Comparison of ENCODE assay signal across 34 mouse cellular contexts in the genomic region with DNA sequence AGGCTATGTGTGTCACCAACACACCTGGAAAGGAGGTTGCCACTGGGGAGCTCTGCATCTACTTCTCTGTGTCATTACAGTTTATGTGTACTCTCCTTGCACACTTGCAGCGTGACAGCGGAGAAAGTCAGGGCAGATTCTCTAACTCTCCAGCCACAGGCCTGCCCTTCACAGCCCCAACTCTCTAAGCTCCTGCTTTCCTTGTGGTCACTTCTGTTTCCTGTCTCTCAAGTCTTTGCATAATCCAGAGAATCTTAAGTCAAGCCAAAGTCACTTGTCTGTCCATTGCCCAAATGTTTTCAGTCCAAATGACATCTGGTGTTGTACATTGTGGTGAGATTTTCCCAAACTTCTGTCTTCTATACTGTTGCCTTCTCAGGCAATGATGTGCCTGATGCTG. TPM values are rescaled to one million over a fixed set of nuclear protein-coding genes. Genes with fewer than 3 reads are reported as not detected.
DNase-seq lines count a peak whose midpoint lies in the region; ATAC-seq and TF ChIP-seq lines count a peak whose summit lies in the region.
"Had no signal": no experiment of that assay in that cellular context is flagged by ENCODE, and none has a peak within 500 bp of the region (broad histone marks: within the 10 kb centered on the region; RNA-seq: fewer than 3 reads in every experiment).

No protein-coding gene starts in this region.

- no peak for TF ChIP-seq EP300 in MEL (IDR thresholded peaks at IDR 0.05; ENCODE audit: low read depth in 1 of 2, low read length in 2 of 2)

- H3K36me3 ChIP-seq in midbrain, embryonic 11.5 days (ENCODE audit: control insufficient read depth, insufficient read depth, low read length) = peaks cover 31% of the 10 kb centered on the region
- H3K36me3 ChIP-seq in midbrain, embryonic 14.5 days (ENCODE audit: control insufficient read depth, insufficient read depth, low read length) = peaks cover 97% of the 10 kb centered on the region
- peaks cover 5 to 21% of the 10 kb centered on the region in 2 experiments for H3K36me3 ChIP-seq in MEL (ENCODE audit: control insufficient read depth in 1 of 2, insufficient read depth in 2 of 2, low read length in 2 of 2)

- 94% methylated on average over 2 of the region's 2 CpGs for WGBS in midbrain, embryonic 11.5 days
- WGBS in midbrain, embryonic 14.5 days = 98% methylated on average over 2 of the region's 2 CpGs

- no peak overlapping the region for H3K9ac ChIP-seq in midbrain, embryonic 11.5 days (ENCODE audit: low read length)
- H3K9ac ChIP-seq in midbrain, embryonic 14.5 days (replicated peaks; ENCODE audit: low read length) = no peak overlapping the region
- H3K9ac ChIP-seq in MEL (ENCODE audit: control insufficient read depth, low read depth, low read length, poor library complexity, severe bottlenecking) = no peak overlapping the region
- H3K9ac ChIP-seq: embryonic facial prominence, embryonic 13.5 days; forebrain, embryonic 13.5 days; forebrain, postnatal 0 days; heart, embryonic 13.5 days; hindbrain, embryonic 14.5 days had no signal

- H3K4me1 ChIP-seq in midbrain, embryonic 11.5 days (ENCODE audit: control insufficient read depth, insufficient read depth, low read length) = no peaks in the 10 kb centered on the region
- no peaks in the 10 kb centered on the region for H3K4me1 ChIP-seq in midbrain, embryonic 14.5 days (ENCODE audit: control insufficient read depth, insufficient read depth, low read length)
- H3K4me1 ChIP-seq in MEL (ENCODE audit: control insufficient read depth in 1 of 2, insufficient read depth in 2 of 2, low read length in 2 of 2) = peaks cover 12 to 14% of the 10 kb centered on the region in 2 experiments
- H3K4me1 ChIP-seq: embryonic facial prominence, embryonic 10.5 days; embryonic facial prominence, embryonic 13.5 days; forebrain, embryonic 10.5 days; forebrain, embryonic 13.5 days; heart, embryonic 10.5 days; heart, embryonic 13.5 days had no signal

- no peaks in the 10 kb centered on the region; the same call in 1 of the 2 replicates for H3K79me2 ChIP-seq in MEL (ENCODE audit: control insufficient read depth, insufficient read depth, low read length, poor library complexity)

- TF ChIP-seq POLR2A in MEL (IDR thresholded peaks at IDR 0.05; ENCODE audit: control insufficient read depth in 1 of 2, insufficient read depth in 1 of 2, low read depth in 1 of 2, low read length in 2 of 2, poor library complexity in 1 of 2) = no peak

- DNase-seq in midbrain, embryonic 11.5 days (ENCODE audit: low spot score, missing footprints) = peak; percentile 65
- DNase-seq in midbrain, embryonic 14.5 days = no peak
- no peak for DNase-seq in MEL (ENCODE audit: low read depth, low spot score)
- no peak for DNase-seq in kidney, postnatal 4 days
- DNase-seq in cerebellum, adult 9-10 months = no peak
- DNase-seq: adrenal gland, adult 8-10 months; adrenal gland, postnatal 25 days; cerebellum, adult 18-20 months; cerebellum, adult 9-11 months; cerebellum, postnatal 25 days; embryo, embryonic 11 days; forebrain, postnatal 0 days; gastrocnemius, adult 2 months; gastrocnemius, postnatal 25 days; heart, adult 2 months; heart, postnatal 14 days; heart, postnatal 4 days had no signal

- H3K4me2 ChIP-seq in midbrain, embryonic 11.5 days = no peak overlapping the region
- no peak overlapping the region for H3K4me2 ChIP-seq in midbrain, embryonic 14.5 days (ENCODE audit: low read length)
- H3K4me2 ChIP-seq: embryonic facial prominence, embryonic 13.5 days; forebrain, embryonic 13.5 days; heart, embryonic 13.5 days; hindbrain, embryonic 14.5 days had no signal

- no peak for TF ChIP-seq CTCF in MEL (IDR thresholded peaks at IDR 0.05 in 2 of 3, conservative IDR thresholded peaks at IDR 0.05 in 1 of 3; ENCODE audit: control insufficient read depth in 1 of 3, insufficient read depth in 1 of 3, low read depth in 2 of 3, low read length in 3 of 3, poor library complexity in 1 of 3, severe bottlenecking in 1 of 3)

- H3K27me3 ChIP-seq in midbrain, embryonic 11.5 days (ENCODE audit: control insufficient read depth, insufficient read depth, low read length) = no peaks in the 10 kb centered on the region
- no peaks in the 10 kb centered on the region for H3K27me3 ChIP-seq in midbrain, embryonic 14.5 days (ENCODE audit: control insufficient read depth, insufficient read depth, low read length)
- H3K27me3 ChIP-seq in MEL (ENCODE audit: control insufficient read depth in 1 of 2, insufficient read depth in 2 of 2, low read length in 2 of 2) = no peaks in the 10 kb centered on the region
- H3K27me3 ChIP-seq: embryonic facial prominence, embryonic 13.5 days; forebrain, embryonic 13.5 days; heart, embryonic 13.5 days had no signal

- H3K9me3 ChIP-seq in midbrain, embryonic 11.5 days (ENCODE audit: control insufficient read depth, low read length) = no peaks in the 10 kb centered on the region
- H3K9me3 ChIP-seq in midbrain, embryonic 14.5 days (ENCODE audit: control insufficient read depth, low read length) = no peaks in the 10 kb centered on the region
- H3K9me3 ChIP-seq in MEL (replicated peaks; ENCODE audit: insufficient read depth, low read length) = no peaks in the 10 kb centered on the region
- H3K9me3 ChIP-seq: embryonic facial prominence, embryonic 10.5 days; embryonic facial prominence, embryonic 13.5 days; forebrain, embryonic 10.5 days; forebrain, embryonic 13.5 days; G1E; heart, embryonic 10.5 days; heart, embryonic 13.5 days had no signal

- H3K27ac ChIP-seq in midbrain, embryonic 11.5 days (ENCODE audit: low read depth, low read length) = no peak overlapping the region
- H3K27ac ChIP-seq in midbrain, embryonic 14.5 days (replicated peaks; ENCODE audit: low read depth, low read length) = no peak overlapping the region
- peak overlapping the region; percentile 4; the same call in 1 of the 2 replicates for H3K27ac ChIP-seq in MEL (ENCODE audit: control insufficient read depth, low read depth, low read length)
- H3K27ac ChIP-seq: embryonic facial prominence, embryonic 10.5 days; embryonic facial prominence, embryonic 13.5 days; forebrain, embryonic 10.5 days; forebrain, embryonic 13.5 days; gastrocnemius, adult 2 months; heart, adult 2 months; heart, embryonic 10.5 days; heart, embryonic 13.5 days; hindbrain, embryonic 14.5 days; hindbrain, postnatal 0 days had no signal

- no peak for TF ChIP-seq RAD21 in MEL (IDR thresholded peaks at IDR 0.05; ENCODE audit: low read depth, low read length)

- ATAC-seq in midbrain, embryonic 11.5 days (ENCODE audit: low FRiP score) = no peak
- ATAC-seq in midbrain, embryonic 14.5 days (ENCODE audit: low FRiP score, low TSS enrichment) = no peak
- ATAC-seq in granulocyte monocyte progenitor cell, adult 5-6 weeks (replicated peaks; ENCODE audit: poor library complexity, severe bottlenecking) = peak; percentile 69
- peak; percentile 63 for ATAC-seq in megakaryocyte progenitor cell, adult 5-6 weeks (replicated peaks; ENCODE audit: poor library complexity)
- ATAC-seq in erythroid progenitor cell, adult 5-6 weeks (replicated peaks; ENCODE audit: low FRiP score, poor library complexity, severe bottlenecking) = no peak
- ATAC-seq: activated CD4-positive, CD25-positive, alpha-beta regulatory T cell, adult 4 months; forebrain, embryonic 13.5 days; forebrain, postnatal 0 days; hindbrain, postnatal 0 days; inflammation-experienced regulatory T-cells, adult 6 months had no signal

- H3K4me3 ChIP-seq in midbrain, embryonic 11.5 days (ENCODE audit: low read depth, low read length) = no peak overlapping the region
- H3K4me3 ChIP-seq in midbrain, embryonic 14.5 days (replicated peaks; ENCODE audit: low read depth, low read length) = no peak overlapping the region
- no peak overlapping the region for H3K4me3 ChIP-seq in MEL (ENCODE audit: control insufficient read depth in 1 of 2, insufficient read depth in 1 of 2, low read depth in 2 of 2, low read length in 2 of 2)
- H3K4me3 ChIP-seq: embryonic facial prominence, embryonic 10.5 days; embryonic facial prominence, embryonic 13.5 days; erythroblast, embryonic 14.5 days; forebrain, embryonic 10.5 days; forebrain, embryonic 13.5 days; gastrocnemius, adult 2 months; heart, adult 2 months; heart, embryonic 10.5 days; heart, embryonic 13.5 days had no signal

RNA-seq across cellular contexts. Expression of a gene that starts 17.4 kb away (rescaled TPM):
- polyA plus RNA-seq in midbrain, embryonic 11.5 days (2014; fragmentation: Nextera tagmentation; extraction: Ambion mirVana) = 5.7 and 6.1 TPM in 2 replicates
- polyA plus RNA-seq in midbrain, embryonic 14.5 days (2014; fragmentation: Nextera tagmentation; extraction: Ambion mirVana) = 5.3 and 5.5 TPM in 2 replicates
- 4.0 TPM in 2 replicates for total RNA-seq in MEL (2012; rRNA removed)
- 1 to 10 TPM in 1 of 2 experiments, not detected in 1; 2.6 TPM for polyA plus RNA-seq in MEL (2012; ENCODE audit: insufficient read depth in 1 of 2, insufficient read length in 2 of 2, low read depth in 1 of 2, low replicate concordance in 2 of 2, missing spikeins in 1 of 2)
- 3.1 and 3.6 TPM in 2 replicates for total RNA-seq in granulocyte monocyte progenitor cell, adult 5-6 weeks (2014; fragmentation: Nextera tagmentation)
- 4.3 and 6.5 TPM in 2 replicates for total RNA-seq in granulocyte monocyte progenitor cell, adult 5-6 weeks (2017)
- total RNA-seq in megakaryocyte progenitor cell, adult 5-6 weeks (2015) = 2.1 and 2.3 TPM in 2 replicates
- 3.8 and 4.2 TPM in 2 replicates for total RNA-seq in megakaryocyte progenitor cell, adult 5-6 weeks (2017)
- 0.72 TPM in 1 of 2 replicates, not detected in the other for total RNA-seq in erythroid progenitor cell, adult 5-6 weeks (2015; ENCODE audit: low replicate concordance)
- total RNA-seq in erythroid progenitor cell, adult 5-6 weeks (2017; ENCODE audit: low replicate concordance) = 0.98 and 1.0 TPM in 2 replicates

RNA-seq across cellular contexts. Expression of a gene that starts 17.6 kb away (rescaled TPM):
- polyA plus RNA-seq in midbrain, embryonic 11.5 days (2014; fragmentation: Nextera tagmentation; extraction: Ambion mirVana) = 66.8 and 68.6 TPM in 2 replicates
- polyA plus RNA-seq in midbrain, embryonic 14.5 days (2014; fragmentation: Nextera tagmentation; extraction: Ambion mirVana) = 71.2 and 78.3 TPM in 2 replicates
- total RNA-seq in MEL (2012; rRNA removed) = 38.1 and 39.6 TPM in 2 replicates
- 10 to 100 TPM in 1 of 2 experiments, not detected in 1; 57.0 TPM for polyA plus RNA-seq in MEL (2012; ENCODE audit: insufficient read depth in 1 of 2, insufficient read length in 2 of 2, low read depth in 1 of 2, low replicate concordance in 2 of 2, missing spikeins in 1 of 2)
- total RNA-seq in granulocyte monocyte progenitor cell, adult 5-6 weeks (2014; fragmentation: Nextera tagmentation) = 63.4 and 84.6 TPM in 2 replicates
- 50.6 and 60.1 TPM in 2 replicates for total RNA-seq in granulocyte monocyte progenitor cell, adult 5-6 weeks (2017)
- 84.5 and 91.4 TPM in 2 replicates for total RNA-seq in megakaryocyte progenitor cell, adult 5-6 weeks (2015)
- total RNA-seq in megakaryocyte progenitor cell, adult 5-6 weeks (2017) = 68.3 and 85.3 TPM in 2 replicates
- 44.0 and 63.8 TPM in 2 replicates for total RNA-seq in erythroid progenitor cell, adult 5-6 weeks (2015; ENCODE audit: low replicate concordance)
- 39.6 and 39.9 TPM in 2 replicates for total RNA-seq in erythroid progenitor cell, adult 5-6 weeks (2017; ENCODE audit: low replicate concordance)

RNA-seq across cellular contexts. Expression of a gene that starts 37.4 kb away (rescaled TPM):
- not detected in 2 replicates for polyA plus RNA-seq in midbrain, embryonic 11.5 days (2014; fragmentation: Nextera tagmentation; extraction: Ambion mirVana)
- polyA plus RNA-seq in midbrain, embryonic 14.5 days (2014; fragmentation: Nextera tagmentation; extraction: Ambion mirVana) = not detected in 2 replicates
- 0.13 and 0.15 TPM in 2 replicates for total RNA-seq in MEL (2012; rRNA removed)
- polyA plus RNA-seq in MEL (2012; ENCODE audit: insufficient read depth in 1 of 2, insufficient read length in 2 of 2, low read depth in 1 of 2, low replicate concordance in 2 of 2, missing spikeins in 1 of 2) = under 1 TPM in 1 of 2 experiments, not detected in 1; 0.10 TPM
- not detected in 2 replicates for total RNA-seq in granulocyte monocyte progenitor cell, adult 5-6 weeks (2014; fragmentation: Nextera tagmentation)
- total RNA-seq in granulocyte monocyte progenitor cell, adult 5-6 weeks (2017) = not detected in 2 replicates
- not detected in 2 replicates for total RNA-seq in megakaryocyte progenitor cell, adult 5-6 weeks (2015)
- not detected in 2 replicates for total RNA-seq in megakaryocyte progenitor cell, adult 5-6 weeks (2017)
- not detected in 2 replicates for total RNA-seq in erythroid progenitor cell, adult 5-6 weeks (2015; ENCODE audit: low replicate concordance)
- total RNA-seq in erythroid progenitor cell, adult 5-6 weeks (2017; ENCODE audit: low replicate concordance) = not detected in 2 replicates
- total RNA-seq: adrenal gland, adult 8-10 months; adrenal gland, postnatal 25 days; forebrain, postnatal 0 days; heart, postnatal 4 days; hindbrain, postnatal 0 days had no signal
- polyA plus RNA-seq: activated CD4-positive, CD25-positive, alpha-beta regulatory T cell, adult 4 months; embryonic facial prominence, embryonic 10.5 days; embryonic facial prominence, embryonic 13.5 days; erythroblast, embryonic 14.5 days; forebrain, embryonic 10.5 days; forebrain, embryonic 13.5 days; frontal cortex, adult 2 months; G1E; heart, embryonic 10.5 days; heart, embryonic 13.5 days; hindbrain, embryonic 11.5 days; hindbrain, embryonic 14.5 days; hindbrain, postnatal 0 days; inflammation-experienced regulatory T-cells, adult 6 months had no signal

RNA-seq across cellular contexts. Expression of a gene that starts 43.7 kb away (rescaled TPM):
- 15.6 and 16.4 TPM in 2 replicates for polyA plus RNA-seq in midbrain, embryonic 11.5 days (2014; fragmentation: Nextera tagmentation; extraction: Ambion mirVana)
- 7.0 and 11.9 TPM in 2 replicates for polyA plus RNA-seq in midbrain, embryonic 14.5 days (2014; fragmentation: Nextera tagmentation; extraction: Ambion mirVana)
- total RNA-seq in MEL (2012; rRNA removed) = 30.7 and 34.1 TPM in 2 replicates
- polyA plus RNA-seq in MEL (2012; ENCODE audit: insufficient read depth in 1 of 2, insufficient read length in 2 of 2, low read depth in 1 of 2, low replicate concordance in 2 of 2, missing spikeins in 1 of 2) = 10 to 100 TPM; 36.4 to 51.3 TPM
- 39.5 and 41.9 TPM in 2 replicates for total RNA-seq in granulocyte monocyte progenitor cell, adult 5-6 weeks (2014; fragmentation: Nextera tagmentation)
- total RNA-seq in granulocyte monocyte progenitor cell, adult 5-6 weeks (2017) = 53.6 and 55.6 TPM in 2 replicates
- 35.8 and 40.5 TPM in 2 replicates for total RNA-seq in megakaryocyte progenitor cell, adult 5-6 weeks (2015)
- total RNA-seq in megakaryocyte progenitor cell, adult 5-6 weeks (2017) = 57.7 and 64.8 TPM in 2 replicates
- 61.6 and 82.9 TPM in 2 replicates for total RNA-seq in erythroid progenitor cell, adult 5-6 weeks (2015; ENCODE audit: low replicate concordance)
- 99.8 and 127 TPM in 2 replicates for total RNA-seq in erythroid progenitor cell, adult 5-6 weeks (2017; ENCODE audit: low replicate concordance)

RNA-seq across cellular contexts. Expression of a gene that starts 45.1 kb away (rescaled TPM):
- polyA plus RNA-seq in midbrain, embryonic 11.5 days (2014; fragmentation: Nextera tagmentation; extraction: Ambion mirVana) = 43.7 and 47.4 TPM in 2 replicates
- polyA plus RNA-seq in midbrain, embryonic 14.5 days (2014; fragmentation: Nextera tagmentation; extraction: Ambion mirVana) = 36.8 and 45.9 TPM in 2 replicates
- 26.3 and 27.5 TPM in 2 replicates for total RNA-seq in MEL (2012; rRNA removed)
- 10 to 100 TPM; 27.5 to 28.3 TPM for polyA plus RNA-seq in MEL (2012; ENCODE audit: insufficient read depth in 1 of 2, insufficient read length in 2 of 2, low read depth in 1 of 2, low replicate concordance in 2 of 2, missing spikeins in 1 of 2)
- 1.8 and 13.6 TPM in 2 replicates for total RNA-seq in granulocyte monocyte progenitor cell, adult 5-6 weeks (2014; fragmentation: Nextera tagmentation)
- 4.9 and 5.7 TPM in 2 replicates for total RNA-seq in granulocyte monocyte progenitor cell, adult 5-6 weeks (2017)
- 0.61 and 2.4 TPM in 2 replicates for total RNA-seq in megakaryocyte progenitor cell, adult 5-6 weeks (2015)
- total RNA-seq in megakaryocyte progenitor cell, adult 5-6 weeks (2017) = 3.1 and 4.4 TPM in 2 replicates
- 0.42 and 2.2 TPM in 2 replicates for total RNA-seq in erythroid progenitor cell, adult 5-6 weeks (2015; ENCODE audit: low replicate concordance)
- total RNA-seq in erythroid progenitor cell, adult 5-6 weeks (2017; ENCODE audit: low replicate concordance) = 1.2 and 2.0 TPM in 2 replicates

Comparison
In these comparisons a context has a peak if more than half of its experiments do, and no peak if none do; other contexts are left out.
1. ATAC-seq: peak in granulocyte monocyte progenitor cell, adult 5-6 weeks (single experiment) and megakaryocyte progenitor cell, adult 5-6 weeks (single experiment); none in midbrain, embryonic 11.5 days (single experiment), midbrain, embryonic 14.5 days (single experiment) and erythroid progenitor cell, adult 5-6 weeks (single experiment).